In genomic region chr7:49699107-49700023, GRCm38 (mm10) we compare ENCODE assay signal across 13 mouse cellular contexts. TPM values are rescaled to one million over a fixed set of nuclear protein-coding genes. Genes with fewer than 3 reads are reported as not detected.
DNase-seq lines count a peak whose midpoint lies in the region; ATAC-seq and TF ChIP-seq lines count a peak whose summit lies in the region.
"Had no signal": no experiment of that assay in that cellular context is flagged by ENCODE, and none has a peak within 500 bp of the region (broad histone marks: within the 10 kb centered on the region; RNA-seq: fewer than 3 reads in every experiment).

No protein-coding gene starts in this region.

- no peak overlapping the region for H3K4me2 ChIP-seq in forebrain, postnatal 0 days (ENCODE audit: low read depth)
- H3K4me2 ChIP-seq in midbrain, embryonic 13.5 days (replicated peaks), result 0 out of 2 replicates have a peak overlapping the region, but pooled peaks have one; percentile 20
- H3K4me2 ChIP-seq: embryonic facial prominence, embryonic 13.5 days; liver, embryonic 11.5 days had no signal

- H3K27ac ChIP-seq in forebrain, postnatal 0 days (ENCODE audit: low read depth, low read length), result no peak overlapping the region
- no peak overlapping the region for H3K27ac ChIP-seq in midbrain, embryonic 13.5 days
- H3K27ac ChIP-seq: embryonic facial prominence, embryonic 13.5 days; heart, embryonic 10.5 days had no signal

- peak; percentile 16 for DNase-seq in R1 (ENCODE audit: low read depth, low spot score)
- peak; percentile 62 for DNase-seq in embryo, embryonic 10.5 days (ENCODE audit: low spot score)
- DNase-seq in forebrain, postnatal 0 days, result no peak
- DNase-seq in adrenal gland, postnatal 25 days, result no peak
- no peak for DNase-seq in layer of hippocampus, postnatal 14 days (ENCODE audit: low spot score in 2 of 2)
- DNase-seq in urinary bladder, adult 18-20 months (ENCODE audit: low spot score in 2 of 2), result no peak
- DNase-seq: heart, postnatal 4 days; kidney, postnatal 10 days; lung, postnatal 4 days had no signal

- H3K4me1 ChIP-seq in forebrain, postnatal 0 days (ENCODE audit: insufficient read depth), result no peaks in the 10 kb centered on the region
- H3K4me1 ChIP-seq in midbrain, embryonic 13.5 days (replicated peaks), result peaks cover 37% of the 10 kb centered on the region
- H3K4me1 ChIP-seq: heart, embryonic 10.5 days had no signal

- no peak overlapping the region for H3K4me3 ChIP-seq in forebrain, postnatal 0 days (ENCODE audit: low read depth, low read length)
- no peak overlapping the region for H3K4me3 ChIP-seq in midbrain, embryonic 13.5 days (replicated peaks)
- H3K4me3 ChIP-seq: embryonic facial prominence, embryonic 13.5 days; heart, embryonic 10.5 days had no signal

- 16% methylated on average over 13 of the region's 13 CpGs for WGBS in forebrain, postnatal 0 days
- WGBS in midbrain, embryonic 13.5 days, result 11% methylated on average over 13 of the region's 13 CpGs

- H3K36me3 ChIP-seq in forebrain, postnatal 0 days (ENCODE audit: insufficient read depth), result no peaks in the 10 kb centered on the region
- H3K36me3 ChIP-seq in midbrain, embryonic 13.5 days, result no peaks in the 10 kb centered on the region
- H3K36me3 ChIP-seq: embryonic facial prominence, embryonic 13.5 days; heart, embryonic 10.5 days had no signal

- H3K9ac ChIP-seq in forebrain, postnatal 0 days, result no peak overlapping the region
- no peak overlapping the region for H3K9ac ChIP-seq in midbrain, embryonic 13.5 days (replicated peaks)
- H3K9ac ChIP-seq: embryonic facial prominence, embryonic 13.5 days had no signal

- TF ChIP-seq CTCF in forebrain, postnatal 0 days (IDR thresholded peaks at IDR 0.05; ENCODE audit: low read depth), result no peak

- no peaks in the 10 kb centered on the region for H3K9me3 ChIP-seq in forebrain, postnatal 0 days (ENCODE audit: low read length)
- H3K9me3 ChIP-seq in midbrain, embryonic 13.5 days, result no peaks in the 10 kb centered on the region
- H3K9me3 ChIP-seq: embryonic facial prominence, embryonic 13.5 days; heart, embryonic 10.5 days had no signal

- 0 out of 2 replicates have a peak, but pooled peaks have one; percentile 20 for ATAC-seq in forebrain, postnatal 0 days
- ATAC-seq in midbrain, embryonic 13.5 days, result peak; percentile 59

- H3K27me3 ChIP-seq in forebrain, postnatal 0 days (ENCODE audit: insufficient read depth, low read length), result peaks cover 13% of the 10 kb centered on the region
- H3K27me3 ChIP-seq in midbrain, embryonic 13.5 days, result peaks cover 96% of the 10 kb centered on the region

RNA-seq across cellular contexts. Expression of gene Htatip2, which starts 59.5 kb away (rescaled TPM):
- total RNA-seq in forebrain, postnatal 0 days (2014; rRNA removed), result 1.1 and 1.6 TPM in 2 replicates
- 4.7 and 5.5 TPM in 2 replicates for polyA plus RNA-seq in forebrain, postnatal 0 days (2015; fragmentation: Nextera tagmentation; extraction: Ambion mirVana)
- 3.5 and 4.5 TPM in 2 replicates for polyA plus RNA-seq in midbrain, embryonic 13.5 days (2015; fragmentation: Nextera tagmentation; extraction: Ambion mirVana)
- 36.6 and 42.5 TPM in 2 replicates for total RNA-seq in adrenal gland, postnatal 25 days (2021)
- 1 to 10 TPM; 8.2 to 8.3 TPM for total RNA-seq in layer of hippocampus, postnatal 14 days (2021)

Comparison
In these comparisons a context has a peak if more than half of its experiments do, and no peak if none do; other contexts are left out.
1. DNase-seq: peak in R1 (single experiment) and embryo, embryonic 10.5 days (single experiment); none in forebrain, postnatal 0 days (single experiment), adrenal gland, postnatal 25 days (single experiment), layer of hippocampus, postnatal 14 days (0 of 2) and urinary bladder, adult 18-20 months (0 of 2).